Mouse (Mus musculus): ENCODE data around the gene Rxrb.
"Not testable (repeated sequence)": the region's sequence is repeated elsewhere in the genome, so short reads cannot be mapped to it uniquely, and the experiment has no call there.

Rxrb gene

DNA sequence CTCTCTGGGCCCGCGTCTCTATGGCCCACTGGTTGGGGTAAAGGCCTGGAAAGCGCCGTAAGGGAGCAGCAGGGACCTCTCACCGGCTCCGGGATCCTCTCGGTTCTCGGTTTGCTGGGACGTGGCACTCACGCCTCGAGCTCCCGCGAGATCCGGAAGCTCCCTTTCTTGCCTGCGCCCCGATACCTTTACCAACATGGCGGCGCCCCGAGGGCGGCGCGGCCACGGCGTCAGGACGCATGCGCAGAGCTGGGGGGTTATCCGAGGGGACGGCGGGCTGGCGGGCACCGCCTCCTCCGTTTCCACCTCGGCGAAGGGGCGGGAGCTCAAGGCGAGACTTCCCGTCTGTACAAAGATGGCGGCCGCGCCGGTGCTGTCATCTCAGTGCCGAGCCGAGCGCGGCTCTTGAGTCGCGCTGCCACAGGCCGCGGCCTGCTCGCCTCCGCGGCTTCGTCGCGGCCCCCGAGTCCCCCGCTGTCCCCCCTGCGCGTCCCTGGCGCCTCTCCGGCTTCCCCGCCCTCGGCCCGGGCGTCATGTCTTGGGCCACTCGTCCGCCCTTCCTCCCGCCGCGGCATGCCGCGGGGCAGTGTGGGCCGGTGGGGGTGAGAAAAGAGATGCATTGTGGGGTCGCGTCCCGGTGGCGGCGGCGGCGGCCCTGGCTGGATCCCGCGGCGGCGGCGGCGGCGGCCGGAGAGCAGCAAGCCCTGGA lies at the start of gene Rxrb, which contains the start of gene Slc39a7:
Gene Rxrb (plus strand): TSS at position 348 of the 709 bp plus-strand sequence.
Gene Slc39a7 (minus strand): TSS at position 218 of the 709 bp plus-strand sequence.
- DNase-seq (ENCODE audit: low spot score), result peak; percentile 98

DNA sequence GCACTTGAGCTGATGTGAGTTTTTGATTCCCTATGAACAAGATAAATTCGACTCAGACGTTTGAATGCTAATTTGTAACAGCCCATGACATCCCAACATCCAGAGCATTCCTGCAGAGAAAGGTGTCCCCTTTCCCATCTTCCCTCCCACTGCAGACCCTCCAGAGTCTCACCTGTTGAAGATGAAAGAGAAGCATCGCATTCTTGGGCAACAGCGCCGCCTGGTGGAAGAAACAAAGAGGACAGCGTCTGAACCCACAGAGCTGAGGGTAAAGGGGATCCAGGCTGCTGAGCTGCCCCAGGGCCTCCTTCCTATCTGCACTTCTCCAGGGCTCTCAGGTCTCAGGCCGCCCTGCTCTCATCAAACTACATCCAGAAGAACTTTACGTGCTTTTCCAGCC lies 49.5 kb upstream of the Rxrb start:
- DNase-seq (ENCODE audit: low spot score), result peak; percentile 61

DNA sequence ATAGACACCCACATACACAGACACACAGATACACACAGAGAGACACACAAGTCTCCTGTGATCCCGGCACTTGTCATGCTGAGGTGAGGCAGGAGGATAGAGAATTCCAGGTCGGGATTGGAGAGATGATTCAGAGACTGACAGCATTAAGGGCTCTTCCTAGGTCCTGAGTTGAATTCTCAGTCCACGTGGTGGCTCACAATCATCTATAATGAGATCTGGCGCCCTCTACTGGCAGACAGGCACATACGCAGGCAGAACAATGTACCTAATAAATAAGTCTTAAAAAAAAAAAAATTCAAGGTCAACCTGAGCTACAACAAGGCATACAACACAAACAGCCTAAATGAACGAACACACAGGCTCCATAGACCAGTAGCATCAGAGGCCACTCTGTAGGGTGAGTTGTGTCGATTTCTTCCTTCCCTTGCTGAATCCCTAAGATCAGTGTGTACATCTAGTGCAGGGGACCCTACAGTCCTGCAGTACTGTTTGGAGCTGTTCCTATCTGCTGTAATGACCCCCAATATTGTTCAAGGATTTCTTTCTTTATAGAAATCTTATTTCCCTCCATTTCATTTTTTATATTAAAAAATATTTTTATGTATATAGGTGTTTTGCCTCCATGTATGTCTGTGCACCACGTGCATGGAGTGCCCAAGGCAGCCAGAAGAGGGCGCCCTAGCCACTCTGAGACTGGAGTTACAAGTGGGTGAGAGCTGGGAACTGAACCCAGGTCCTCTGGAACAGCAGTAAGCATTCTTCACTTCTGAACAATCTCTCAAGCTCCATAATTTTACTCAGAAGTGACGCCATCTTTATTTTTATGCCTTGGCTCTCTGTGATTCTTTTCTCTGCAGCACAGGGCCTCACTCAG lies 39.6 kb upstream of the Rxrb start:
- DNase-seq (ENCODE audit: low spot score), result peak; percentile 60

DNA sequence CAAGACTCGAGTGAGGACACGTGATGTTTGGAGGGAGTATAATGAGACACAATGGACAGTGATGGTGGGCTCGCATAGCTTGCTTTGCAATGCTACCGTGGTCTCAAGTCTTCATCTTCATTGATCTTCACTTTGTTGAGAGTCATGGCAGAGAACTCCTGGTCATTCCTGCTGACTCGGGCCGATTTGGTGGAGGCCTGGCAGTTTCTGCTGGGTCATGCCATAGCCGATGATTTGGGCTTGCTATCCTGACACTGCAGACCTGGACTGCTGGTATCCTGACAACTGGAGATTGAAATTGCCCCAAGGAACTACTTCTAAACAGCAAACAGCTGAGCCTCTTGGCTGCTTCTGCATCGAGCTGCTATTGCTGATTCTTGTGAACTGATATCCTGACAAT lies 36.7 kb upstream of the Rxrb start:
- DNase-seq (ENCODE audit: low spot score), result no peak

DNA sequence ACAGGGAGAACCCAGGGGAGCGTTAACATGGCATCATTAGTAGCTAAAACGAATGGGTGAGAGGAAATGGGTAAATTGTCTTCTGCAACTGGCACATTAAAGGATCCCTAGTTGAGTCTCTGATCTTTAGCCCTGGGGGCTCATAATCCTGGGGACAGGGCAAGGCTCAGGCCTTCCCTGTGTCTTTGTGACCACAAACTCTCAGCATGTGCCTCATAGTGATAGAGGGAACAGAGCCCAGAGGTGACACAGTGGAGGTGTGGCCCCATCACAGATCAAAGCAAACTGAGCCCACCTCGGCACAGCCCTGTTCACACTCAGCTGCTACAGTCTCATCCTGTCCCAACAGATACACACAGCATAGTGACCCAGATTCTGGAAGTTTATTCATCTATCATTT lies 36.0 kb upstream of the Rxrb start:
- no peak for DNase-seq (ENCODE audit: low spot score)

DNA sequence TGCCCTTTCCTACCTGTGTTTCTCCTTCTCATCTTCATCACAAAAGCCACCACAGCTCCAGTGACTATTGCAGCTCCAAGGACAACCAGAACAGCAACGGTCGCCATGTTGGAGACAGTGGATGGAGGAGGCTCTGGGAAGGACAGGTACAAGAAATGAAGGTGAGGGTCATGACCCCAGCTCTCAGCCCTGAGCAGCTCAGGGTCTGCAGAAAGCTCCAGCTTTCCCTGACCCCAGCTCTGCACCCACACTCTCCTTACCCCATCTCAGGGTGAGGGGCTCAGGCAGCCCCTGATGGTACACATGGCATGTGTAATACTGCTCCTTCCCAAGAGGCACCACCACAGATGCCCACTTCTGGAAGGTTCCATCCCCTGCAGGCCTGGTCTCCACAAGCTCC lies 34.6 kb upstream of the Rxrb start:
- DNase-seq (ENCODE audit: low spot score), result not testable (repeated sequence)

DNA sequence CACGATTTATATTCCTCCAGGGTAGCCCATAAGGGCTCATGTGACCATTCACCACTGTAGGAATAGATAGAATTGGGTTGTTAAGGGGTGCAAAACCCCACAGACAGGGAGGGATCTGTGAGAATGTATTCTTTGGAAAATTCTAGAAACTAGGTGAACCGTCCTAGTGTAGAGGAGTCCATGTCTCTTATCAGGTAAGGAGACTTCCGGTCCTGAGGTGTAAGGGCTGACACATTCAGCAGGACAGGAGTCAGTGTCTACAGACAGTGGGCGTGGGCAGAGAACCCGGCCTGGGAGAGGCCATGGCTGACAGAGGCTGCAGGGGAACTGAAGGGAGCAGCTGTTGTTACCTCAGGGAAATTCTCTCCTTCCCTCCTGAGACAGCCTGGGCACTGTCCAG lies 32.9 kb upstream of the Rxrb start:
- DNase-seq (ENCODE audit: low spot score), result not testable (repeated sequence)

DNA sequence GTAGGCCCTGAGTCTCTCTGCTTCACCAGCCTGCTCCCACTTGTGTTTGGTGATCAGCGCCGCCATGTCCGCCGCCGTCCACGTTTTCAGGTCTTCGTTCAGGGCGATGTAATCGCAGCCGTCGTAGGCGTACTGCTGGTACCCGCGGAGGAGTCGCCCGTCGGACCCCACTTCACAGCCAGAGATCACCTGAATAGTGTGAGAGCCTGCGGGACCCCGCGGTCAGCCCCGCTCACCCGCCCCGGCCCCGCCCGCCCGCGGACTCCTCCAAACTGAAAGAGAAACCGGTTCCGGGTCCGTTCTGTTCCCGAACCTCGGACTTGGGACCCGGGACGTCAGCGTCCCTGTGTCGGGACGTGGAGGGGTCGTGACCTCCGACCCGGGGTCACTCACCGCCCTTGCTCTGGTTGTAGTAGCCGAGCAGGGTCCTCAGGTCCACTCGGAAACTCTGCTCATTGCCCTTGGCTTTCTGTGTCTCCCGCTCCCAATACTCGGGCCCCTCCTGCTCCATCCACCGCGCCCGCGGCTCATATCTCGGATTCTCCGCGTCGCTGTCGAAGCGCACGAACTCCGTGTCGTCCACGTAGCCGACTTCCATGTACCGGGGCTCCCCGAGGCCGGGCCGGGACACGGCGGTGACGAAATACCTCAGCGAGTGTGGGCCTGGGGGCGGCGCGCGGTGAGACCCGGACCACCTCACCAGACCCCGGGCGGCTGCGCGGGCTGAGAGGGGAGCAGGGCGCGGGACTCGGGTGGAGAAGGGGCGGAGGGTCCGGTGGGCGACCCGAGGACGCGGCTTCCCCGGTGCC lies 32.1 kb upstream of the Rxrb start:
- peak; percentile 41 for DNase-seq (ENCODE audit: low spot score)

DNA sequence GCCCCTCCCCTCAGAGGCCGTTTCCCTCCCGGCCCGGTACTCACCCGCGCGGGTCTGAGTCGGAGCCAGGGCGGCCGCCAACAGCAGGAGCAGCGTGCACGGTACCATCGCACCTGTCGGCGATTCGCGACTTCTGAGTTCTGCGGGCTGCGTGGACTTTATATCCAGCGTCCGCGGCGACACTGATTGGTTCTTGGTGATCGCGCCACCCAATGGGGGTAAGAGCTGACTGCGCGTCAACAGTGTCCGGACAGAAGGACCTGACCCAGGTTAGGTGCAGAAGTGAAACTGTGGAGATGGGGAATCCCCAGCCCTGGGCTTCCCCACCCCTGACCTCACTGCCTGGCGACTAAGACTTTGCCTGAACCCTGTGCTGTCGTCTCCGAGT lies 31.5 kb upstream of the Rxrb start, which contains the start of gene H2-K1:
Gene H2-K1 (minus strand): TSS at position 198 of the 388 bp plus-strand sequence.
- peak; percentile 98 for DNase-seq (ENCODE audit: low spot score)

DNA sequence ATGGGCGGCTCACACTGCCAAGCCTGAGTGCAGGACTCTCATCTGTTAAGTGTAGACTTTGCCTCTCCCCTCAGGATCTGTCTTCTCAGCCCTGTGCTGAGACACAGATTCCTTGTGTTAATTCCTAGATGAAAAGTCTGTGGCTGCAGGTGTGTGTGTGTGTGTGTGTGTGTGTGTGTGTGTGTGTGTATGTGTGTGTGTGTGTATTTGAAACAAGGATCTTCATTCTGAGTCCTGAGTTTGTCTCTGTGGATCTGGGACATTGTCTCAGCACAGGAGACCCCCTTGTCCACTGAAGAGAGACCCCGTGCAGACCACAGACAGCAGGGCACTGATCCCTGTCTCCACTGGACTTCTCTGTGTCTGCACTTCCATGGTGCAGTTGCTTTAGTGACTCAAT lies 30.8 kb upstream of the Rxrb start:
- not testable (repeated sequence) for DNase-seq (ENCODE audit: low spot score)

DNA sequence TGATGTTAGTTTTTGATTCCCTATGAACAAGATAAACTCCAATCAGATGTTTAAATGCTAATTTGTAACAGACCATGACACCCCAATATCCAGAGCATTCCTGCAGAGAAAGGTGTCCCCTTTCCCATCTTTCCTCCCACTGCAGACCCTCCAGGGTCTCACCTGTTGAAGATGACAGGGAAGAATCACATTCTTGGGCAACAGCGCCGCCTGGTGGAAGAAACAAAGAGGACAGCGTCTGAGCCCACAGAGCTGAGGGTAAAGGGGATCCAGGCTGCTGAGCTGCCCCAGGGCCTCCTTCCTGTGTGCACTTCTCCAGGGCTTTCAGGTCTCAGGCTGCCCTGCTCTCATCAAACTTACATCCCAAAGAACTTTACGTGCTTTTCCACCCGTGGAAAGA lies 28.2 kb upstream of the Rxrb start:
- no peak for DNase-seq (ENCODE audit: low spot score)

DNA sequence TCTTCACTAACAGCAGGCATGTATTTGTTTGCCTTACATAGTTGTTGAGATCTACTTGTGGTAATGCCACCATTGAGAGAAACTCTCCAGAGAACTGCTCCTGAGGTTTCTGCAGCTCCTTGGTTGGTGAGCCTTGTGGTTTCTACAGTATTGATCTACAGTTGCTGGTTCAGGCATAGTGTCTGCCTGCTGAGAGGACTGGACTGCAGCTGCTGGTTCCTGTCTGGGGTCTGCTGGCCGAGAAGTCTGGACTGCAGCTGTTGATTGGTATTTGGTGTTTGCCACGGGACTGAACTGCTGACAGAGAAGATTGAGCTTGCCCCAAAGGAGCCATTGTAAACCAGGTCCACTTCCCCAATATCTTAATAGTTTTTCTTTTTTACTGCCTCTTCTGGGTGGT lies 25.0 kb upstream of the Rxrb start:
- DNase-seq (ENCODE audit: low spot score), result no peak

DNA sequence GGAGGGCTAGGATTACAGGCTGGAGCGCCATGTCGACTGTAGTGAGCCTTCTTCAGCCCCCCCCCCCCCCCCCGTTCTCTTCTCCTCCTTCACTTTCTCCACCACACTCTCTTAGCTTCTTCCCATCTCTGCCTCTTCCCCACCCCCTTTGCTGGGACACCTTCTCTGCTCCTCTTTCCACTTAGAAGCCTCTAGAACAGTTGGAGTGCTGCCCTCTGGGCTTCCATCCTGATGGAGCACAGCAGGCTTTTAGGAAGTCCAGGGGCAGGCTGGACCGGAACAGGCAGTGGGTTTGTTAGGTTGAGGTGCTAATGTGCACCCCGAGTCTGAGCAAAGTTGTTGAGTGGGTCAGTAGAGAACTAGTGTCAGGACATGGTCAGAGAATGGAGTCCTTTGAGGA lies 21.5 kb upstream of the Rxrb start:
- DNase-seq (ENCODE audit: low spot score), result no peak

DNA sequence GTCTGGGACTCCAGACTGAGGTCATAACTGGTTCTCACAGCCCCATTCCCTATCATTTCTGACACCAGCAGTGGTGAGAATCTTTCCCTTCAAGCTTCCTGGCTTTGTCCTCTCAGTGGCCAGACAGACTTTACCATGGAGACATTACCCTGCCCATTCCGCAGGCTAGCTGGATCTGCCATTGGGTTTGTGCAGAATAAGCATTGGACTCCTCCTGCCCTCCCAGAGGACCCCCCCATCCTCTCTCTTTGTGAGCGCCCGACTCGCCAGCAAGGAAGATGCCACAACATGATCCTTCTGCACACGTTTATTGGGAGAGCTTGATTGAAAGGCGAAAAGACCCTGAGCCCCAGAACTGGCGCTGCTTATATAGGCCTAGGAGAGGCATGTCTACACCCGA lies 18.2 kb upstream of the Rxrb start:
- no peak for DNase-seq (ENCODE audit: low spot score)

DNA sequence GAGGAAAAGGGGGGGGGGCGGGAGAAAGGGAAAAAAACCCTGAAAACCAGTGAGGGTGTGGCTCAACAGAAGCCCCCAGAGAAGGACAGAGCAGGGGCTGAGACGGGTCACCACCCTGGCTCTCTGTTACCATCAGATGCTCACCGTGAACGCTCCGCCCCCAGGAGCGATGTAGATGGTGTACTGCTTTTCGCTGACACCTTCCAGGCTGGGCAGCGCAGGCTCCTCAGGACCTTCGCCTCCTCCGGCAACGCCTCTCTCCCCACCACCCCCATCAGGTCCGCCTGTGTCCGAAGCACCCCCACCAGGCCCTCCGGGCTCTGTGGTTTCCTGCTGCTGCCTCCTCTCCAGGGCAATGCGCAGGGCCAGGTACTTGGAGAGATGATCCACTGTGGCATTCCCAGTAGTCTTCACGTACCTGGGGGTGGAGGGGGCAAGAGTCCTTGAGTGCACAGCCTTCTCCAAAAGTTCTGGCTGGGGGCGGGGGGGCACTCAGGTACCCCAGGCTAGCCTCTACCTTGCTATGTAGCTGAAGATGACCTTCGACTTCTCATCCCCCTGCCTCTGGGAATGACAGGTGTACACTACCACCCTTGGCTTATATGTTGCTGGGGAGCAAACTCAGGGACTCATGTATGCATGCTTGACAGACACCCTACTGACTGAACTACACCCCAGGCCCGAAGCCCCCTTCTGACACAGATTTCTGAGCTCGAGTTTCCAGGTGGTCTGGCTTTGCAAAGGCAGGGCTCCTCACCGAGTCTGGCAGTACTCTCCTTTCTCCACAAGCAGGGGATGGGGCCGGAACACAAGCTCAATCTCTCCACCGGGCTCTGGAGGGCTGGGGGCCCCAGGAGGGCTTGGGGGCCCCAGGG lies 9.8 kb upstream of the Rxrb start:
- no peak for DNase-seq (ENCODE audit: low spot score)

DNA sequence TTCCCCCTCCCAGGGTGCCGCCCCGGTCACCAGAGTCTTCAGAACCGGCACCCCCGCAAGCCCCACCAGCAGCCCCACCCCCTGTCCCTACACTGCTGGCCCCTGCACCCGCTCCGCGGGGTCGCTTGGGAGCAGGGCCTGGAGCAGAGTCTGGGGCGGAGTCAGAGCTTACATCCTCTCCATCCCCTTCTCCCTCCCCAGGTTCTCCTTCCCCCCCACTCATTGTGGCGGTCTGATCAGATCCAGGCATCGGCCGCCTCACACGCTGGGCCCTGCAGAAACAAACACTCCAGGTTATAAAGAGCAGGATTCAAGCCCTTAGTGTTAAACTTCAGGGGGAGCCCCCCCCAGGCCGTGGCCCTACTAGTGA lies 9.2 kb upstream of the Rxrb start:
- no peak for DNase-seq (ENCODE audit: low spot score)

DNA sequence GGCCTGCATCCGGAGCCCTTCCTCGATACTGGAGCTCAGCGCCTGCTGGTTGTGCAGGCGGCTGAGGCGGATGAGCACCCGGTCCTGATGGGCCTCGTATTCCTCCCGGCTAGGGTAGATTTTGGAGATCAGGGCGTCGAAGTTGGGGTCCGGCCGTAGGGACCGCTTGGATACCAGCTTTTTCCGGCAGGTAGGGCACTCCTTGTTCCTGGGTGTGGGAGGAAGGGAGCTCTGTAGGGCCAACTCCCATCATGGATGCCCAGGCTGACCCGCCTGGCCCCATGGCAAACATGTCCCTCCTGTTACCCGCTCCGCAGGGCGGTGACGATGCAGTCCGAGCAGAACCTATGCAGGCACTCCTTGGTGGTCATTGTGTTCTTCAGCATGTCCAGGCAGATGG lies 8.6 kb upstream of the Rxrb start:
- DNase-seq (ENCODE audit: low spot score), result no peak

DNA sequence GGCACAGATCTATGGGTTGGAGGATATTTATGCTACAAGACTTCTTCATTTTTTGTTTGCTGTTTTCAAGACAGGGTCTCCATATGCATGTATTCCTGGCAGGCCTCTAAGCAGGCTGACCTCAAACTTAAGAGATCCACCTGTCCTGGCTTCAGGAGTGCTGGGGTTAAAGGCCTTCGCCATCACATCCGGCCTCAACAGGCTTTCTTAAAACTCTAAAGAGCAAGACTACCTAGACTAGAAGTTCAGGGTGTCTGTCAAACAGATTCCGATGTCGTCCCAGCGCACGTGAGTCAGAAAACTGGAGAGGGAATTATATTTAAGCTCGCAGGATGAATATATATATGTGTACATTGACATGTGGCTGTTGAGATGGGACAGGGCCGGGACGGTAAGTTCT lies 7.9 kb upstream of the Rxrb start:
- no peak for DNase-seq (ENCODE audit: low spot score)

DNA sequence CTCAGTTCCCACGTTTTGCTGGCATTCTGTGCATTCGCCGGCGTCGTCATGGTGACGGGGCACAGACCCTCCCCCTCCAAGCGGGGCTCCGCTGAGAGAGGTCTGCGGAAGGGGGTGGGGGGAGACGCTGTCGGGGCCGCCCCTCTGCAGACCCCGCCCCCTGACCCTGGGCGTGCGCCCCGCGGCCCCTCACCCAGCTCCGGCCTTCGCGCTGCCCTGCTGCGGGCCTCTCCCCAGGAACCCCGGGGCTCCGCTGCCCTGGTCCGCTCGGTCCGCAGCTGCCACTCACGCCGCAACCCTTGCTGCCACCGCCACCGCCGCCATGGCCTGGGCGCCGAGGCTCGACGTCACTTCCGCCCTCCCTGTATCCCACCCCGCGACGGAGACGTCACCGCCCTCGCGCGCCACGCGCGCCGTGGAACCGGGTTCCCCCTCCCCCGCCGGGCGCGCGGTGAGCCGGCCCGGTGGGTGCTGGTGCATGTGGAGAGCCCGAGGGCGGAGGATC lies 7.2 kb upstream of the Rxrb start, which contains the start of gene Ring1:
Gene Ring1 (minus strand): TSS at position 364 of the 505 bp plus-strand sequence.
- peak; percentile 86 for DNase-seq (ENCODE audit: low spot score)

DNA sequence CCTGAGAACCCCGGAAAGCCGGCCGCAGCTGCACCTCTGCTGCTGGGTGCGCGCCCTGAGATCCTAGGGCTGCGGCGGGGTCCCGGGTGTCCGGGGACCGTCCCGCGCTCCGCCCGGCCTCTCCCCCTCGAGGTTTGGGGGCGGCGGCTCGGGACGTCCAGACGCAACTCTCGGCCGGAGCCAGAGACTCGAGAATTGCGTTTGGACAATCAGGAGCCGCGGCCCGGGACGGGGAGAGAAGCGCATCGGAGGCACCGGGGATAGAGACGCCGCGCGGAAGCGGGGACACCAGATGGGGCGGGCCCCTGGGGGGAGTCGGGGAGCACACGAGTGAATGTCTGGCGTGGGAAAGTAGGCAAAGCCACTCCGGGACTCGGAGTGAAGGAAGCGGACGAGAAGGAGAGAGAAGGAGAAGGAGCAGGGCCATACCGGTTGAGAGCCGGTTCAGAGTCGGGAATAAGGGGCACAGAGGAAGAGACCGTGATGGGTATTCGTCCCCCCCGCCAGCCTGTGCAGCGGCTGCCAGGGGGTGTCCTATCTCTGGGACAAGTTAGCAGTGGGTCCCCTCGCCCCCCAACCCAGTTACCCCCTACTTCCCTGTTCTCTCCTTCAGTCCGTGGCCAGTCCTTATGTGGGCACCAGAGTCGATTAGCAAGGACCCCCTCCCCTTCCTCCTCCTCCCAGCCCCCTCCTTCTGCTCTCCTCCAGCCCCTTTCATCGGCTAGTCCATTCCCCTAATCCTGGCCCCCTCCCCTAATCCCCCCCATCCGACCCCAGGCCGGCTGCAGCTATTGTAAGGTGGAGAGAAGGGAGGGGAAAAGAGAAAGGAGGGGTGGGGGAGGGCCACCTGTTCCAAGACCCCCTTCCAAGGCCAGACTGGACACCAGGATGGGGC lies 6.5 kb upstream of the Rxrb start:
- no peak for DNase-seq (ENCODE audit: low spot score)
